Mouse (Mus musculus) CH12.LX (cell line): ENCODE data around the gene Mrps14. TPM values are rescaled to one million over a fixed set of nuclear protein-coding genes. Genes with fewer than 3 reads are reported as not detected.
A peak's percentile ranks its signal among the peaks of the same experiment; 100 is the strongest.

ENCODE experiments used
- DNase-seq: peaks from one replicate; pipeline ENCODE4 v3.0.0-alpha.2; 2013; ENCODE audit errors: extremely low read depth
- H3K27ac ChIP-seq: 2 replicates; pipeline ENCODE4 v1.5.1; 2012; ENCODE audit warnings: low read depth, mild to moderate bottlenecking, control low read depth, moderate library complexity; ENCODE audit not compliant: insufficient read depth
- H3K27me3 ChIP-seq: replicated peaks from 2 replicates; pipeline ENCODE3; 2012; ENCODE audit warnings: inconsistent platforms
- H3K36me3 ChIP-seq, 2 experiments: replicated peaks in 1 of 2; 2 replicates each; pipeline versions ENCODE3 to v1.6.1; 2012; ENCODE audit warnings: inconsistent platforms in 1 of 2, low read length in 1 of 2, mild to moderate bottlenecking in 1 of 2, mixed read lengths in 1 of 2, moderate library complexity in 1 of 2; ENCODE audit not compliant: control insufficient read depth in 1 of 2, insufficient read depth in 1 of 2
- H3K4me1 ChIP-seq, 2 experiments: 2 replicates each; pipeline ENCODE4 v1.6.1; 2012; ENCODE audit warnings: inconsistent platforms in 1 of 2, moderate library complexity in 1 of 2; ENCODE audit not compliant: insufficient read depth in 2 of 2, control insufficient read depth in 1 of 2
- H3K4me2 ChIP-seq: 2 replicates; pipeline ENCODE4 v1.6.1; 2012; ENCODE audit warnings: low read depth, mild to moderate bottlenecking, control low read depth; ENCODE audit not compliant: poor library complexity, insufficient read depth, severe bottlenecking
- H3K4me3 ChIP-seq, 3 experiments: fragments of 150-350 bp in 1 of 3; sonication (generic) in 1 of 3; replicated peaks in 1 of 3; 2 replicates each; pipeline versions ENCODE3 to v1.5.1; 2011 to 2012; ENCODE audit warnings: low read depth in 2 of 3, low read length in 2 of 3, mild to moderate bottlenecking in 2 of 3, moderate library complexity in 2 of 3, control low read depth in 1 of 3, improper control_type of control experiment in 1 of 3, inconsistent platforms in 1 of 3, mixed read lengths in 1 of 3; ENCODE audit not compliant: poor library complexity in 1 of 3
- H3K79me2 ChIP-seq: replicated peaks from 2 replicates; pipeline ENCODE4 v1.6.1; 2012; ENCODE audit warnings: mild to moderate bottlenecking, moderate library complexity; ENCODE audit not compliant: control insufficient read depth, poor library complexity, insufficient read depth, severe bottlenecking; ENCODE audit errors: extremely low read depth
- H3K9ac ChIP-seq: 2 replicates; pipeline ENCODE4 v1.6.1; 2012; ENCODE audit warnings: low read depth, mild to moderate bottlenecking, control low read depth, moderate library complexity; ENCODE audit not compliant: insufficient read depth
- H3K9me3 ChIP-seq: replicated peaks from 2 replicates; pipeline ENCODE3; 2012; ENCODE audit warnings: low read length, inconsistent platforms, mixed read lengths
- BHLHE40 ChIP-seq: IDR thresholded peaks from 2 replicates; pipeline ENCODE4 v1.6.1; 2011; ENCODE audit warnings: mild to moderate bottlenecking, low read depth, low read length, improper control_type of control experiment
- CHD2 ChIP-seq: IDR thresholded peaks from 2 replicates; pipeline ENCODE4 v1.6.1; 2011; ENCODE audit warnings: low read length, improper control_type of control experiment
- CTCF ChIP-seq, 2 experiments: IDR thresholded peaks in 1 of 2; conservative IDR thresholded peaks in 1 of 2; 2 replicates each; pipeline ENCODE4 v1.5.1; 2011 to 2012; ENCODE audit warnings: low read depth in 2 of 2, low read length in 2 of 2, improper control_type of control experiment in 1 of 2, inconsistent platforms in 1 of 2, mild to moderate bottlenecking in 1 of 2, moderate library complexity in 1 of 2
- E2F4 ChIP-seq: IDR thresholded peaks from 2 replicates; pipeline ENCODE4 v1.6.1; 2011; ENCODE audit warnings: low read depth, low read length, improper control_type of control experiment; ENCODE audit not compliant: insufficient replicate concordance
- ELF1 ChIP-seq: IDR thresholded peaks from 2 replicates; pipeline ENCODE4 v1.6.1; 2014; ENCODE audit warnings: low read depth, mild to moderate bottlenecking, inconsistent platforms, low read length, improper control_type of control experiment
- EP300 ChIP-seq: IDR thresholded peaks from 2 replicates; pipeline ENCODE4 v1.6.1; 2011; ENCODE audit warnings: low read length, improper control_type of control experiment
- GABPA ChIP-seq: IDR thresholded peaks from 2 replicates; pipeline ENCODE4 v1.6.1; 2012; ENCODE audit warnings: low read depth, low read length, improper control_type of control experiment, inconsistent platforms; ENCODE audit not compliant: insufficient replicate concordance
- HCFC1 ChIP-seq: IDR thresholded peaks from 2 replicates; pipeline ENCODE4 v1.6.1; 2012; ENCODE audit warnings: low read depth, mild to moderate bottlenecking, inconsistent platforms, low read length, improper control_type of control experiment
- IRF4 ChIP-seq: IDR thresholded peaks from 2 replicates; pipeline ENCODE4 v1.6.1; 2014; ENCODE audit warnings: low read depth, mild to moderate bottlenecking, inconsistent platforms, low read length, improper control_type of control experiment
- JUN ChIP-seq: IDR thresholded peaks from 2 replicates; pipeline ENCODE4 v1.6.1; 2011; ENCODE audit warnings: low read depth, mild to moderate bottlenecking, low read length, improper control_type of control experiment, moderate library complexity; ENCODE audit not compliant: insufficient read depth
- JUND ChIP-seq: conservative IDR thresholded peaks from 2 replicates; pipeline ENCODE4 v1.6.1; 2011; ENCODE audit warnings: low read depth, low read length, improper control_type of control experiment
- MAFK ChIP-seq: IDR thresholded peaks from 2 replicates; pipeline ENCODE4 v1.6.1; 2011; ENCODE audit warnings: low read length, improper control_type of control experiment; ENCODE audit not compliant: insufficient replicate concordance
- MAX ChIP-seq: IDR thresholded peaks from 2 replicates; pipeline ENCODE4 v1.6.1; 2011; ENCODE audit warnings: low read length, improper control_type of control experiment
- MAZ ChIP-seq: IDR thresholded peaks from 2 replicates; pipeline ENCODE4 v1.6.1; 2012; ENCODE audit warnings: low read depth, mild to moderate bottlenecking, inconsistent platforms, low read length, improper control_type of control experiment, moderate library complexity
- MEF2A ChIP-seq: IDR thresholded peaks from 2 replicates; pipeline ENCODE4 v1.6.1; 2014; ENCODE audit warnings: low read depth, mild to moderate bottlenecking, inconsistent platforms, low read length, improper control_type of control experiment, borderline replicate concordance
- MXI1 ChIP-seq: IDR thresholded peaks from 2 replicates; pipeline ENCODE4 v1.6.1; 2011; ENCODE audit warnings: mild to moderate bottlenecking, low read depth, low read length, improper control_type of control experiment
- MYC ChIP-seq: IDR thresholded peaks from 2 replicates; pipeline ENCODE4 v1.6.1; 2011; ENCODE audit warnings: low read depth, mild to moderate bottlenecking, improper control_type of control experiment, low read length
- NELFE ChIP-seq: IDR thresholded peaks from 2 replicates; pipeline ENCODE4 v1.6.1; 2011; ENCODE audit warnings: low read depth, low read length, improper control_type of control experiment
- NRF1 ChIP-seq: IDR thresholded peaks from 2 replicates; pipeline ENCODE4 v1.6.1; 2014; ENCODE audit warnings: low read depth, mild to moderate bottlenecking, inconsistent platforms, low read length, improper control_type of control experiment, moderate library complexity
- PAX5 ChIP-seq: IDR thresholded peaks from 2 replicates; pipeline ENCODE4 v1.6.1; 2012; ENCODE audit warnings: low read length, inconsistent platforms, mixed read lengths
- POLR2A ChIP-seq: IDR thresholded peaks from 2 replicates; pipeline ENCODE4 v1.6.1; 2011; ENCODE audit warnings: low read depth, mild to moderate bottlenecking, improper control_type of control experiment, low read length
- POLR2AphosphoS2 ChIP-seq: IDR thresholded peaks from 2 replicates; pipeline ENCODE4 v1.6.1; 2011; ENCODE audit warnings: low read depth, low read length, improper control_type of control experiment
- SIN3A ChIP-seq: IDR thresholded peaks from 2 replicates; pipeline ENCODE4 v1.6.1; 2012; ENCODE audit warnings: low read length, improper control_type of control experiment, inconsistent platforms
- SMC3 ChIP-seq: IDR thresholded peaks from 2 replicates; pipeline ENCODE4 v1.6.1; 2011; ENCODE audit warnings: low read depth, low read length, improper control_type of control experiment
- TBP ChIP-seq: conservative IDR thresholded peaks from 2 replicates; pipeline ENCODE4 v1.6.1; 2011; ENCODE audit warnings: low read depth, low read length, improper control_type of control experiment
- UBTF ChIP-seq: IDR thresholded peaks from 2 replicates; pipeline ENCODE4 v1.6.1; 2012; ENCODE audit warnings: low read depth, mild to moderate bottlenecking, inconsistent platforms, low read length, improper control_type of control experiment, moderate library complexity
- USF1 ChIP-seq: IDR thresholded peaks from 2 replicates; pipeline ENCODE4 v1.6.1; 2014; ENCODE audit warnings: low read depth, mild to moderate bottlenecking, inconsistent platforms, low read length, improper control_type of control experiment
- USF2 ChIP-seq: conservative IDR thresholded peaks from 2 replicates; pipeline ENCODE4 v1.6.1; 2011; ENCODE audit warnings: low read depth, low read length, improper control_type of control experiment
- ZC3H11A ChIP-seq: IDR thresholded peaks from 2 replicates; pipeline ENCODE4 v1.6.1; 2012; ENCODE audit warnings: low read depth, mild to moderate bottlenecking, inconsistent platforms, low read length, improper control_type of control experiment
- ZKSCAN1 ChIP-seq: IDR thresholded peaks from 2 replicates; pipeline ENCODE4 v1.6.1; 2012; ENCODE audit warnings: low read depth, inconsistent platforms, low read length, improper control_type of control experiment, borderline replicate concordance
- ZNF384 ChIP-seq: IDR thresholded peaks from 2 replicates; pipeline ENCODE4 v1.6.1; 2012; ENCODE audit warnings: low read depth, low read length, improper control_type of control experiment, inconsistent platforms
- dilution Hi-C: fragments of 300-500 bp; cut with MboI; formaldehyde crosslinking; loops from 2 replicates; pipeline ENCODE4 v1.14.3; 2020; ENCODE audit warnings: low sequenced_read_pairs; ENCODE audit not compliant: extremely low pct_unique_long_range_greater_than_20kb, extremely low pct_ligation_motif_present
- in situ Hi-C: fragments of 300-500 bp; cut with MboI; formaldehyde crosslinking; loops from 3 replicates; pipeline ENCODE4 v1.14.3; 2019; ENCODE audit warnings: low sequenced_read_pairs, low pct_ligation_motif_present, low pct_unique_long_range_greater_than_20kb, mixed read lengths
- polyA plus RNA-seq: library from polyadenylated mRNA; unstranded; fragments of >175 nt; gene quantifications from 2 replicates; pipeline ENCODE4 v1.2.1, GENCODE M21; 2012; ENCODE audit warnings: low read depth; ENCODE audit not compliant: insufficient read length
- total RNA-seq, 2 experiments: library from RNA; depleted of rRNA; stranded (reverse); fragments of 300-350 nt in 1 of 2; fragments of >200 nt in 1 of 2; gene quantifications; 2 replicates each; pipeline ENCODE4 v1.2.3; 2012 to 2014

Mrps14 gene
- total and polyA plus RNA-seq, 3 experiments = 103 to 142 (median 106) TPM

DNA sequence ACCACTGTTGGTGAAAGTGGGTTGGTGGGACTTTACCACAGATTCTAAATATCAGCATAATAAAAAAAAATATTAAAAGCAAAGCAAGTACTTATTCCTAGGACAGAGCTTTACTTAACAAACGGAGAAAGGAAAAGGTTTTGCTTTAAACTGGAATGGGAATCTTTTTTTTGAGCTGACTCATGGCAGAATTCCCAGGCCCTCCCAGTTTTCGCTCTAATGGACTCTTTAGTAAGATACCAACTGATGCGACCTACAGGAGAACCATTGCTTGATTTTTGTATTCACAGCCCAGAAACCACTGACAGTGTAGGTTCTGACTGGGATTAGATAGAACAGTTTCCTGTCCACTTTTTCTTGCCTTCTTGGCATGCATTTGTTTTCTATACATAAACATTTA is 15.6 kb downstream of the Mrps14 start:
- Histone ChIP-seq H3K9ac (peak overlapping the region; percentile 81), H3K4me3 (peak overlapping the region; percentile 78 to 94 (median 92)), H3K36me3 (peaks cover 15 to 33% of the 10 kb centered on the region in 2 experiments), H3K4me2 (peak overlapping the region; percentile 97), H3K27me3 (no peaks in the 10 kb centered on the region), H3K27ac (no peak overlapping the region), H3K79me2 (peaks cover 58% of the 10 kb centered on the region), H3K9me3 (no peaks in the 10 kb centered on the region), H3K4me1 (peaks cover 0 to 30% of the 10 kb centered on the region in 2 experiments)
- no peak for DNase-seq
- TF ChIP-seq MAFK = no peak
- no peak for TF ChIP-seq MYC
- TF ChIP-seq TBP = no peak
- no peak for TF ChIP-seq ZNF384
- TF ChIP-seq JUN = no peak
- TF ChIP-seq MEF2A = no peak
- no peak for TF ChIP-seq POLR2AphosphoS2
- TF ChIP-seq MXI1 = no peak
- TF ChIP-seq EP300 = no peak
- no peak for TF ChIP-seq JUND
- in situ Hi-C loops (loop anchor here (25.0 kb wide), 1 partner anchor 527 kb away; no protein-coding TSS in a partner anchor), dilution Hi-C loops (no loop called here)

GRCm38 (mm10) chr1:160211597-160212122 is 16.6 kb downstream of the Mrps14 start:
- peak overlapping the region; percentile 78 to 94 (median 92) for H3K4me3 ChIP-seq
- no peaks in the 10 kb centered on the region for H3K27me3 ChIP-seq
- peaks cover 49% of the 10 kb centered on the region for H3K79me2 ChIP-seq
- no peak for DNase-seq
- dilution Hi-C loops (no loop called here), in situ Hi-C loops (loop anchor here (25.0 kb wide), 1 partner anchor 526 kb away; no protein-coding TSS in a partner anchor)
- H3K27ac ChIP-seq = no peak overlapping the region
- H3K9me3 ChIP-seq = no peaks in the 10 kb centered on the region
- H3K36me3 ChIP-seq = peaks cover 4 to 22% of the 10 kb centered on the region in 2 experiments
- peaks cover 0 to 27% of the 10 kb centered on the region in 2 experiments; a peak in 3 of 4 replicates for H3K4me1 ChIP-seq
- H3K4me2 ChIP-seq = peak overlapping the region; percentile 97
- H3K9ac ChIP-seq = peak overlapping the region; percentile 81
- TF ChIP-seq POLR2A = no peak
- no peak for TF ChIP-seq ELF1
- peak; percentile 97 for TF ChIP-seq MAX
- no peak for TF ChIP-seq NRF1
- TF ChIP-seq CHD2 = no peak
- no peak for TF ChIP-seq SMC3
- no peak for TF ChIP-seq MAFK
- TF ChIP-seq PAX5 = no peak
- peak; percentile 95 for TF ChIP-seq MYC
- no peak for TF ChIP-seq GABPA
- no peak for TF ChIP-seq EP300
- TF ChIP-seq SIN3A = peak; percentile 39; the same call in 1 of the 2 replicates
- TF ChIP-seq USF1 = peak; percentile 29
- TF ChIP-seq POLR2AphosphoS2 = no peak
- no peak for TF ChIP-seq ZNF384
- peak; percentile 41; the same call in 1 of the 2 replicates for TF ChIP-seq HCFC1
- no peak for TF ChIP-seq NELFE
- no peak for TF ChIP-seq UBTF
- TF ChIP-seq ZC3H11A = no peak
- TF ChIP-seq ZKSCAN1 = no peak
- TF ChIP-seq BHLHE40 = no peak
- no peak for TF ChIP-seq USF2
- TF ChIP-seq MXI1 = peak; percentile 89
- TF ChIP-seq IRF4 = no peak
- TF ChIP-seq E2F4 = 0 out of 2 replicates have a peak, but pooled peaks have one; percentile 37
- TF ChIP-seq MEF2A = no peak
- TF ChIP-seq JUND = no peak
- TF ChIP-seq CTCF (conservative IDR thresholded peaks at IDR 0.05 in 1 of 2, IDR thresholded peaks at IDR 0.05 in 1 of 2; ENCODE audit: low read depth in 2 of 2, low read length in 2 of 2) = no peak
- TF ChIP-seq MAZ = no peak
